Mouse (Mus musculus): ENCODE measurements at regions not wholly inside any gene's neighbourhood (a gene's known extent, or its start where the extent isn't known, plus 50 kb on each side); places are given as distances from the start of the nearest gene placed in this dataset.
A peak's percentile ranks its signal among the peaks of the same experiment; 100 is the strongest.

- no peak for DNase-seq (ENCODE audit: low spot score)
Observed at GRCm38 (mm10) chr5:138875180-138876076, 55.5 kb downstream of the Gm5294 start.

DNA sequence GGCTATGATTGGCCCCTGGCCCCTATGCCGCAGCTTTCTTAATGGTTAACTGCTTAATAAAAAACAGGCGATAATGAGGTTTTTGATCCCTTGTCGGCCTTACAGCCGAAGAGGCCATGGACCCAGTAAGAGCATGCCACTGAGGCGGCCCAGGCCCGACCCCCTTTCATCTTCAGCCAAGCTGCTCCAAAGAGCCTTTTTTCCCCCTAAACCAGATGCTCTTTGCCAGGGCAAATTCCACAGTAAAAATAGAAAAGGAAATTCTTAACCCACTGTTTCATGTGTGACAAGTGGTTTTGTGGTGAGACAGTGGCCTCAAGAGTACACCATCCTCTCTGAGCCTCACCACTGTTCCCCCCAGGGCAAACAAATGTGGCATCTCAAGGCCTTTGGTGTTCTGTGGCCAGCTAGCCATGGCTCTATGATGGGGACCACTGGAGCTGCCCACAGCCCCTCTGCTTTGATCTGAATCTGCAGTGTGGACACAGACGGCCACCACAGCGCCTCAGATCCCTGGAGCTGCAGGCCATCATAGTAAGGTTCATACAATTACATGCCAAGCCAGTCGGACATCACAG is 61.9 kb downstream of the Gm5294 start:
- no peak for DNase-seq (ENCODE audit: low spot score)

GRCm38 (mm10) chr5:138883573-138883972 is 63.7 kb downstream of the Gm5294 start:
- no peak for DNase-seq (ENCODE audit: low spot score)

GRCm38 (mm10) chr5:138885905-138886304 is 66.0 kb downstream of the Gm5294 start:
- no peak for DNase-seq (ENCODE audit: low spot score)

GRCm38 (mm10) chr5:138888749-138889148 is 68.9 kb downstream of the Gm5294 start:
- no peak for DNase-seq (ENCODE audit: low spot score)

- no peak for DNase-seq (ENCODE audit: low spot score)
Observed at GRCm38 (mm10) chr5:138889760-138890159, 69.9 kb downstream of the Gm5294 start.

DNA sequence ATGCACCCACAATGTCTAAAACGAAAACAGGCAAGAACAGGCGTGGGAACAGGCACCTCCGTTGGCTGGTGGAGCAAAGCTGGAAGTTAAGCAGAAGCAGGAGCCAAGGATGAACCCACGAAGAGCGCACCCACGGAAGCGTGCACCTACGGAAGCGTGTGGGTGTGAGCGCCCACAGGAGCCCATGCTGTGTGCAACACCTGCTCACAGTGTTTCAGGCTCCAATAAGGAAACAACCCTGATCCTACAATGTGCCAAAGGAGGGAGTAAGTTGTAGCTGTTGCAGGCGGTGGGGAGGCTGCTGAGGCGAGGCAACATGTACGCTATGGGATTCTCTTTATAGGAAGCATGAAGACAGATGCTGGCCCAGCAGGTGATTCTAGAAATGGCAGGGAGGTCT is 74.6 kb downstream of the Gm5294 start:
- no peak for DNase-seq (ENCODE audit: low spot score)

GRCm38 (mm10) chr5:138897255-138897654 is 77.4 kb downstream of the Gm5294 start:
- no peak for DNase-seq (ENCODE audit: low spot score)

DNA sequence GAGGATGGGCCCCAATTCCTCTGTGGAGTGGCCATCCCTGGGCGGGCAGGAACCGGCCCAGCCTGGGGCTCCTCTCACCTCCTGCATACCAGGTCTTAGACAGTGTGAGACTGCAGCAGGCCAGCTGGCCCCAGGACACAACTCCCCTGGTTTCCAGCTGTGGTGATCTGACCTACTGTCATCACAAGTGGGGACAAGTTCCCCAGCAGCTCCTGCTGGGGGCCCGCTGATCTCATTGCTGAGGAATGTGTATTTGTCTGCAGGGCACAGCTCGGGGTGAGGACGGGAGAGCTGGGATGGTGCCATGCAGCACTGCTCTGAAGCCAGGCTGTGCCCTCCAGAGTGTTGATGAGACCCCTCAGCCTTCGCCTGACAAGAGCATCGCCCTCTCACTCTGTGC is 78.6 kb downstream of the Gm5294 start:
- peak; percentile 15 for DNase-seq (ENCODE audit: low spot score)

GRCm38 (mm10) chr5:138900952-138901599 is 81.2 kb downstream of the Gm5294 start:
- DNase-seq (ENCODE audit: low spot score): no peak

DNA sequence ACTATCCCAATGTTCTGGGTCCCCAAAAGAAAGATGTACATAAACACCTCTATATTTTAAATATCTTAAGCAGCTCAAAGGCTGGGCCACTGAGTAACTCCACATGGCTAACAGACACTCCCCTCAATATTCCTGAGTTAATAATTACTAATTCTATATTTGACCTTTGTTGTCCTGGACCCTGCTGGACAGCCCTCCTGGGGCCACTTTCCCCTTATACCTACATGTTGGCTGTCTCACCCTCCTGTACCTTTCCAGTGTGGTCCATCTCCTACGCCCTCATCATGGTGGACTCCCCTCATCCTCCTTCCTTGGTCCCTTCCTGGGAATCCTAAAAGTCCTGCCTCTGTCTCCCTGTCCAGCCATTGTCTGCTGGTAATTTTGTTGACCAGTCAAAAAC is 82.4 kb downstream of the Gm5294 start:
- DNase-seq (ENCODE audit: low spot score): no peak

DNA sequence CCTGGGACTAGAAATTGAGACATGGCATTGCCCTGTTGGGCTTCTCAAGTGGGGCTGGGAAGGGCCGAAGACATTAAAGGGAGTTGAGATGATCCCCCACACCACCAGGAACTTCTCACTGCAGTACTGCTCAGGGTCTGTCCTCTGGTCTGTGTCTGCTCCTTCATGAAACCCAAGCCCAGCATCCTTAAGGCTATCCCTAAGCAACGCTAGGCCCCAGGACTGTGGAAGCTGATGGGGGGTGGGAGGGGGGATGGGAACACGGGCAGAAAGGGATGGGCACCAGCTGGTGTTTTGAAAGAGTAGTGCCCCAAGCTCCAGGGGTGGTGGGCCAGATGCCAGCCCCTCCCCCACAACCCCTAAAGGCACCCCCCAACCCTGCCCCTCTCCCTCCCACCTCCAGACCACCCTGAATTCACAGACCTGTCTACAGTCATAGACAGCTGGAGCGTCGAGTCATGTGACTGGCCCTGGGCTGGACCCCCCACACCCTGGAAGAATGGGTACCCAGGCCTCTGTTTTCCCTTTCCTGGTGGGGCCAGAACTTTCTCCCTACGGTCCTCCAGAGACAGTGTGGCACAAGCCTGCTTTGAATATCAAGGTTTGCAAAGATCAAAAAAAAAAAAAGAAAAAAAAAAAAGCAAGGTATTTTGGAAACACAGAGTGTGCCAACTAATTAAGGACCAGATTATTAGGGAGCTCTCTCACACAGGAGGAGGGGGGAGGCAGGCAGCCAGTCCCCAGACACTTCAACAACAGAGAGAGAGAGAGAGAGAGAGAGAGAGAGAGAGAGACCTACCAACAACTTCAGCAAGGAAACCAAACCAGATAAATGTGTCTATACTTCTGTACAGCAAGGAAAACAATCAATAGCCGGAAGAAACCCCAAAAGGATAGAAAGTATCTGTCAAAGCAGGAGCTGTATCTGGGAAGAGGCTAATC is 85.1 kb downstream of the Pdgfa start:
- no peak for DNase-seq (ENCODE audit: low spot score)

DNA sequence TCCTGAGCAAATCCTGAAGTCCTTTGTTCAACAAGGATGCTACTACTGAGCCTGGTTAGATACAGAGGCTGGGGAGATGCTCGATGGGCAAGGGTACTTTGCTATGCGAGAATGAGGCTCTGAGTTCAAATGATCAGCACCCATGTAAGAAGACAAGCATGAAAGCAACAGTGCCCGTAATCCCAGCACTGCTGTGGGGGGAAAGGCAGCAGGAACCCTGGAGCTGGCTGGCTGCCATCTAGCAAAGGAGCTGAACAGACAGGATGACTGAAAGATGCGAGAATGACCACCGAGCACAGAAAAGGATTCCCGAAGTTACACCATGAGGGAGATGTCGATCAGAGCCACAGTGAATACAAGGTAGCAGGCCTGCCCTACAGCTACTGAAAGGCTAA is 84.5 kb downstream of the Pdgfa start:
- DNase-seq (ENCODE audit: low spot score): no peak

DNA sequence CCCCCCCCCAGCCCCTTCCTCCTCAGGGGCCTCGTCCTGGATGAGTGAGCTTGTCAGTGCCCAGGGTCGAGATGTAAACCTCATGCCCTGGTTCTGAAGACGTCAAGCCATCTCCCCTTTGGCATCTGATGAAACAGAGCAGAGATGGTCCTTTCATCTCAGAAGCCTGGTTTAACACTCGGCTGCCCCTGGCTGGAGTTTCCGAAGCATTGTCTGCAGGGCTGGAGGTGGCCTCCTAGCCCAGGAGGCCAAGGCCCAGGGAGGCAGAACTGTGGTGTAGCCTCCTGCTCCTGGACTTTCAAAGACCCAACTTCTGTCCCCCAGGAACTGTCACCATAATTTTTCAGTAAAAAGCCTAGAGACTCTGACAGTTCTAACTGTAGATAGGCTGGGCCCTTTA is 82.1 kb downstream of the Pdgfa start:
- DNase-seq (ENCODE audit: low spot score): no peak

GRCm38 (mm10) chr5:138915496-138915895 is 81.7 kb downstream of the Pdgfa start:
- no peak for DNase-seq (ENCODE audit: low spot score)

DNA sequence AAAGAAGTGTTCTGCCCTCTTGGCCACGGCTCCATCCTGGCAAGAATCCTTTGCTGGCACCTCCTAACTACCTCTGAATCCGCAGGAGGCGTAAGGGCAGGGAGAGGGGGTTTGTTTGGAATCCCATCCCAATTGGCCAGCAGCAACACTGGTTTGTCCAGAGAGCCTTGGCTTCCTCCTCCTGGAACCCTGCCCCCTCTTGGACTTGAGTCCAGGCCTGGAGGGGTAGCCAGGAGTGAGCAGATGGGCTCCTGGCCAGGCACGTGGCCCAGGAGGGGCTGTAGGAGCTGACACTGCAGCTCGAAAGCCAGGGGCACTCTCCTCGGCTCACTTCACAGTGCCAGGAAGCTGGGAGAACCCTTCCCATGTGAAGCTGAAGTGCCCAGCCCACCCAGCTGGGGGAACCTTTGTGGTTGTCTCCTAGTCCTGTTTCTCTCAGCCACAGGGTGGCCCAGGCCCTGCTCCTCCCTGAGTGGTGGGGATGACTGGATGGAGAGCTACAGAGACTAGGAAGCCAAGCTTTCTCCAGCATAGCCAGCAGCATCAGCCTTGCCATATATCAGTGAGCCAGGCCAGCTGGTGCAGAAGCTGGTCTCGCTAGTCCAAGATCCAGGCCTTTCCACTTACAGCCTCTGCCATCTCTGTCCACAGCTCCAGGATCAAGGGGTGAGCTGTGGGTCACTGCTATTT is 76.9 kb downstream of the Pdgfa start:
- DNase-seq (ENCODE audit: low spot score): no peak

DNA sequence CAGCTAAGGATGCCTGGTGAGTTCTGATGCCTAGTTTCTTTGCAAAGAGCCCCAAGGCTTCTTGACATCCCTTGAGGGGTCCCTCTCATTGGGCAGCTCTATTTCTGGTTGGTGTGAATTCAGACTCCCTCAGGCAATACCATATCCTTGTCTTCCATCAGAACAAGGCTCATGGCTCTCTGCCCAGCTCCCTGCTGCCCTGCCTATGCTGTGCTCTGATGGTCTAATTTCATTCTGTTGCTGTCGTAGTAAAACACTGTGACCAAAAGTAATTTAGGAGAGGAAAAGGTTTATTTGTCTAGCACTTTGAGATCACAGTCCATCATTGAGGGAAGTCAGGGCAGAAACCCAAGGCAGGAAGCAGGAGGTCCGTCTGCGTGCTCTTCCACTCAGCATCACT is 75.1 kb downstream of the Pdgfa start:
- DNase-seq (ENCODE audit: low spot score): no peak
